Mouse (Mus musculus) stomach, postnatal 0 days (tissue): ENCODE measurements around the gene Nodal. TPM values are rescaled to one million over a fixed set of nuclear protein-coding genes. Genes with fewer than 3 reads are reported as not detected.

Experiments
- ATAC-seq: fragments of 200-750 bp; cut with Nextera tagmentation; 2 replicates; pipeline ENCODE4 v1.8.0; 2017; ENCODE audit not compliant: low FRiP score, low TSS enrichment
- DNase-seq: peaks from one replicate; pipeline ENCODE4 v3.0.0-alpha.2; 2016; ENCODE audit warnings: low spot score
- H3K27ac ChIP-seq: fragments of 300-500 bp; sonication (generic); replicated peaks from 2 replicates; pipeline ENCODE4 v1.5.1; 2014; ENCODE audit warnings: mild to moderate bottlenecking, control low read depth
- H3K27me3 ChIP-seq: fragments of 300-500 bp; sonication (generic); 2 replicates; pipeline ENCODE4 v1.6.1; 2014; ENCODE audit warnings: low read length; ENCODE audit not compliant: control insufficient read depth, insufficient read depth
- H3K36me3 ChIP-seq: fragments of 300-500 bp; sonication (generic); 2 replicates; pipeline ENCODE4 v1.6.1; 2014; ENCODE audit warnings: low read length, mixed read lengths; ENCODE audit not compliant: control insufficient read depth, insufficient read depth
- H3K4me1 ChIP-seq: fragments of 300-500 bp; sonication (generic); replicated peaks from 2 replicates; pipeline ENCODE4 v1.6.1; 2014; ENCODE audit warnings: antibody characterized with exemption; ENCODE audit not compliant: control insufficient read depth, insufficient read depth
- H3K4me2 ChIP-seq: fragments of 300-500 bp; sonication (generic); replicated peaks from 2 replicates; pipeline ENCODE4 v1.6.1; 2014; ENCODE audit warnings: low read depth, mild to moderate bottlenecking, control low read depth, moderate library complexity
- H3K4me3 ChIP-seq: fragments of 300-500 bp; sonication (generic); 2 replicates; pipeline ENCODE4 v1.5.1; 2014; ENCODE audit warnings: low read depth, low read length, control low read depth
- H3K9ac ChIP-seq: fragments of 300-500 bp; sonication (generic); 2 replicates; pipeline ENCODE4 v1.6.1; 2014; ENCODE audit warnings: mild to moderate bottlenecking, low read length, control low read depth, mixed read lengths
- H3K9me3 ChIP-seq: fragments of 300-500 bp; sonication (generic); 2 replicates; pipeline ENCODE4 v1.6.1; 2016; ENCODE audit warnings: low read length; ENCODE audit not compliant: control insufficient read depth
- CTCF ChIP-seq: IDR thresholded peaks from 2 replicates; pipeline ENCODE4 v1.5.1; 2016; ENCODE audit warnings: antibody characterized with exemption, low read depth, mild to moderate bottlenecking, moderate library complexity
- EP300 ChIP-seq: optimal IDR thresholded peaks from 2 replicates; pipeline ENCODE3; 2016; ENCODE audit warnings: antibody characterized with exemption
- WGBS: fragments of 180-500 bp; shearing (Covaris S2); extraction: QIAGEN DNeasy Blood & Tissue Kit; methylation state at CpG from one replicate; pipeline ENCODE4 v1.1.7; 2014; 5-methylcytosine and 5-hydroxymethylcytosine counted together
- polyA plus RNA-seq: library from polyadenylated mRNA; unstranded; fragments of >200 nt; fragmentation: Nextera tagmentation; extraction: Ambion mirVana; gene quantifications from 2 replicates; pipeline ENCODE4 v1.2.1, GENCODE M21; 2015

Gene Nodal
- polyA plus RNA-seq, 1 experiment from 2014 or later: not detected

DNA sequence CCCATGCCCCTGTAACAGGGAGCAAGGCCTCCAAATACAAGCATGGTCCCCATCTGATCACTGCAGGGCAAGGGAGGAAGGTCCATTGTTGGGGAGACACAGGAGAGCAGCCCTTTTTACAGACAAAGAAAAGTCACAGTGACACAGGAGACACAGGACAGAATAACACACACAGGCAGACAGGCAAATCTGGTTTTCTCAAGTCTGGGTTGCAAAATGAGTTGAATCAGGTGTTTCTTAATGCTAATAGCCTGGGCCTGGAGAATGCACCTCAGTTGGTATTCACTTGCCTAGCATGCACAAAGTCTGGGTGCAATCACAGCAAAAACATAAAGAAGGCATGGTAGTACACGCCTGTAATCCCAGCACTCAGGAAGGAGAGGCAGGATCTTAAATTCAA lies 26.1 kb downstream of the Nodal start:
- H3K27ac ChIP-seq: no peak overlapping the region
- H3K9me3 ChIP-seq: no peaks in the 10 kb centered on the region
- H3K4me1 ChIP-seq: 0 out of 2 replicates have a peak, but pooled peaks cover 2% of the 10 kb centered on the region
- no peak overlapping the region for H3K9ac ChIP-seq
- WGBS: 77% methylated on average over 1 of the region's 1 CpGs
- DNase-seq: no peak
- no peak overlapping the region for H3K4me3 ChIP-seq
- H3K27me3 ChIP-seq: no peaks in the 10 kb centered on the region
- H3K4me2 ChIP-seq: no peak overlapping the region
- no peak for ATAC-seq
- no peak for TF ChIP-seq EP300
- no peak for TF ChIP-seq CTCF
- no peaks in the 10 kb centered on the region for H3K36me3 ChIP-seq

GRCm38 (mm10) chr10:61445016-61445415 lies 27.2 kb downstream of the Nodal start:
- H3K4me3 ChIP-seq: no peak overlapping the region
- no peak overlapping the region for H3K4me2 ChIP-seq
- no peaks in the 10 kb centered on the region for H3K9me3 ChIP-seq
- WGBS: 64% methylated on average over 3 of the region's 3 CpGs
- DNase-seq: no peak
- H3K9ac ChIP-seq: no peak overlapping the region
- no peak for TF ChIP-seq EP300
- TF ChIP-seq CTCF: no peak
- 0 out of 2 replicates have a peak, but pooled peaks cover 2% of the 10 kb centered on the region for H3K4me1 ChIP-seq
- H3K27me3 ChIP-seq: no peaks in the 10 kb centered on the region
- no peak for ATAC-seq
- no peaks in the 10 kb centered on the region for H3K36me3 ChIP-seq
- H3K27ac ChIP-seq: no peak overlapping the region

DNA sequence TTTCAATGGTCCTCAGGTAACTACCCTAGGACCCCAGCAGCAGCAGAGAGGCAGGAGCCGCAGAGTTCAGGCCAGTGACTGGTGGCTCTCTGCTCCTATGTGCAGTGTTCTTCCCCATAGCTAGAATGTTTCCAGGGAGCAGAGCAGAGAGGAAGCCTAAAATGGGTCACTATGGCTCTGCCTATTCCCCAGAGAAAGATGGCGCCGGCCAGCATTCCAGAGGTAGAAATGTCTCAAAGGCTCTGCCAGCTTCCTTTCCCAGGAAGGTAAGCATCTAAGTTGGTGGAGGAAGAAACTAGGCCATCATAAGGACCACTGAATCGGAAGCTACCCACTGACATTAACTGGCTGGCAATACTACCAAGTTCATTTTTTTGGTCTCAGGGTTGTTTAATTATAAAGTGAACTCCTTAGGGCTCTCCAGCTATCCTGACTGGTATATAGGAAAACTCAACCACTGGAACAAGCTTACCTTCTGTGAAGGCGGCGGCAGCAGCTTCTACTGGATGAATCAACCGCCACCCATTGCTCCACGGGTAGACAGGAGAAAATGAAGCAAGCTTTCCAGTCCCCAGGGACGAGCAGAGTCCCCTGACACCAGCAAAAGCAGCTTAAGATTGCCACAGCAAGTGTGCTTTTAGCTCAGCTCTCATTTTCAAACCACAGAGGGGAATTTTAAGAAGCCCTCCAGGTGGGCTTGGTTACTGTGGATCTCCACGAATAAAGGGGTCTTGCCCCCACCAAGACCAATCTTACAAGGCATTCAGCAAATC lies 30.0 kb downstream of the Nodal start:
- ATAC-seq (no peak), DNase-seq (no peak)
- 83% methylated on average over 10 of the region's 10 CpGs for WGBS
- H3K9ac ChIP-seq: no peak overlapping the region
- H3K9me3 ChIP-seq: no peaks in the 10 kb centered on the region
- 0 out of 2 replicates have a peak, but pooled peaks cover 5% of the 10 kb centered on the region for H3K4me1 ChIP-seq
- H3K4me2 ChIP-seq: no peak overlapping the region
- no peaks in the 10 kb centered on the region for H3K36me3 ChIP-seq
- TF ChIP-seq CTCF (no peak), EP300 (no peak)
- H3K27ac ChIP-seq: 0 out of 2 replicates have a peak overlapping the region, but pooled peaks have one; percentile 8
- H3K4me3 ChIP-seq: no peak overlapping the region
- no peaks in the 10 kb centered on the region for H3K27me3 ChIP-seq

GRCm38 (mm10) chr10:61448834-61449233 lies 31.1 kb downstream of the Nodal start:
- H3K9ac ChIP-seq: no peak overlapping the region
- 69% methylated on average over 3 of the region's 3 CpGs for WGBS
- no peak overlapping the region for H3K4me2 ChIP-seq
- H3K27ac ChIP-seq: no peak overlapping the region
- 0 out of 2 replicates have a peak, but pooled peaks cover 5% of the 10 kb centered on the region for H3K4me1 ChIP-seq
- no peaks in the 10 kb centered on the region for H3K9me3 ChIP-seq
- no peaks in the 10 kb centered on the region for H3K27me3 ChIP-seq
- H3K4me3 ChIP-seq: no peak overlapping the region
- TF ChIP-seq EP300: no peak
- TF ChIP-seq CTCF: no peak
- no peak for ATAC-seq
- no peaks in the 10 kb centered on the region for H3K36me3 ChIP-seq
- DNase-seq: no peak

GRCm38 (mm10) chr10:61451463-61451930 lies 33.7 kb downstream of the Nodal start:
- Histone ChIP-seq H3K4me3 (peak overlapping the region; percentile 97), H3K9ac (peak overlapping the region; percentile 93), H3K36me3 (no peaks in the 10 kb centered on the region), H3K27me3 (no peaks in the 10 kb centered on the region), H3K4me1 (0 out of 2 replicates have a peak, but pooled peaks cover 5% of the 10 kb centered on the region), H3K4me2 (peak overlapping the region; percentile 83), H3K9me3 (no peaks in the 10 kb centered on the region), H3K27ac (peak overlapping the region; percentile 94)
- DNase-seq (peak; percentile 40), ATAC-seq (peak; percentile 17)
- WGBS: 1% methylated on average over 8 of the region's 8 CpGs
- TF ChIP-seq CTCF (no peak), EP300 (no peak)
